Mouse (Mus musculus): ENCODE measurements at regions not wholly inside any gene's neighbourhood (a gene's known extent, or its start where the extent isn't known, plus 50 kb on each side); places are given as distances from the start of the nearest gene placed in this dataset.

- DNase-seq (ENCODE audit: low read depth, low spot score) = no peak
Measured at GRCm38 (mm10) chr13:14898495-14898894, 268.5 kb downstream of the AW209491 start.

DNA sequence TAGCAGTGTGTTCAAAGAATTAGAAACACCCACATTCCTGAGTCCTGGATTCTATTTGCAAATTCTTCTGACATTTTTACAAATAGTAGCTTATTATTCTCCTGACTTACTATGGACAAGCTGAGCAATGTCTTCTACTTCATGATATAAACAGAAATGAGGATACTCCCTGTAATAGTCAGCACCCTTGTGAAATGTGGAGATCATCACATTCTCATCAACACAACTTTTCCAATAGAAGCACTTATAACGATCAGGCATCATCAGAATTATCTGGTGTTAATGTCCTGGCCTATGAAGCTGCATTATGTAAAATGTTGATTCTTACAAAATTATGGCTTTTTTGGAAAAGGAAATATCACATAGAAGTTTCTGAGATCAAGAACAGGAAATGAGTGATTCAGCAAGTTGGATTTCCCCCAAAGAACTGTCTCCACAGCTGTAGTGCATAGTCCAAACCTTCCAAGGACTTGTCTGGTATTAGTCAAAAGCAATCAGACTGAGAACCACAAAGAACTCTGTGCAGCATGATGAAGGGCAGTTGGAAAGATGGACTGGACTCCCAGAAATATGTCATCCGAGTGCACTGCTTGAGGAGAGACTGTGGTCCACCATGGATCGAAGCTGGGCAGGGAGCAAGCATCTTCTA, 300.3 kb downstream of the AW209491 start:
- DNase-seq (ENCODE audit: low read depth, low spot score) = no peak

- DNase-seq (ENCODE audit: low read depth, low spot score) = no peak
Measured at GRCm38 (mm10) chr13:14966187-14966726, 336.3 kb downstream of the AW209491 start.

DNA sequence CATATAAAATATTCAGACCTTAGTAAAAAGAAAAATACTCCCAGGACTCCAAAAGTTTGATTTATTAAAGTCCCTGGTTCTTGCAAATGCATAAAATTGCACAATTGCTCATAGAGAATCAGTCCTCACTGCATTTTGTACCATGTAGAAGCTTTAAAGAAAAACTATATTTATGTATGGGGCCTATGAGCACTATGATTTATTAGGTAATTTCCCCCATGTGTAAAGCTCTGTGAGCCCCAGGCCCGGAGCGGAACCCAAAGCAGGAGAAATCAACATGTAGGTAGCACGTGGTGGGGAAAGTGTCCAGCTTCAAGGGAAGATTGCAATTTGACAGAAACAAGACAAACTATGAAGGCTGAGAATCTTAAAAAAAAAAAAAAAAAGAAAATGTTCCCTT, 372.7 kb downstream of the AW209491 start:
- no peak for DNase-seq (ENCODE audit: low read depth, low spot score)

DNA sequence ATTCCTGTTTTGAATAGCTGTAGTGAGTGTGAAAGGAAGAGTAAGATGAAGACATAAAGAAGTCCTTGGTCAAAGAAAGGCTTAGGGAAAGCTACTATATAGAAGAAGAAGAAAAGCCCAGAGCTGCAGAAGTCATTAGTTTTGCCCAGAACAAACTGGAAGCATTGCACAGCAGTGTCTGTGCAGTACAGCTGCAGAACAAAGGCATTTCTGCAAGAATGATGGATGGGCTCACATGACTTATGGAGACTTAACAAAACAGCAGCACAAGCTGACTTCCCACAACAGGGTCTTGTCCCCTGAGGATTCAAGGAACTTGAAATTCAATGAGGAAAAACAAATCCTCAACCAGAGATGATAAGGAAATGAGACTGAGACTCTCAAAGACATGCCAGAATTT, 381.7 kb downstream of the AW209491 start:
- no peak for DNase-seq (ENCODE audit: low read depth, low spot score)

DNA sequence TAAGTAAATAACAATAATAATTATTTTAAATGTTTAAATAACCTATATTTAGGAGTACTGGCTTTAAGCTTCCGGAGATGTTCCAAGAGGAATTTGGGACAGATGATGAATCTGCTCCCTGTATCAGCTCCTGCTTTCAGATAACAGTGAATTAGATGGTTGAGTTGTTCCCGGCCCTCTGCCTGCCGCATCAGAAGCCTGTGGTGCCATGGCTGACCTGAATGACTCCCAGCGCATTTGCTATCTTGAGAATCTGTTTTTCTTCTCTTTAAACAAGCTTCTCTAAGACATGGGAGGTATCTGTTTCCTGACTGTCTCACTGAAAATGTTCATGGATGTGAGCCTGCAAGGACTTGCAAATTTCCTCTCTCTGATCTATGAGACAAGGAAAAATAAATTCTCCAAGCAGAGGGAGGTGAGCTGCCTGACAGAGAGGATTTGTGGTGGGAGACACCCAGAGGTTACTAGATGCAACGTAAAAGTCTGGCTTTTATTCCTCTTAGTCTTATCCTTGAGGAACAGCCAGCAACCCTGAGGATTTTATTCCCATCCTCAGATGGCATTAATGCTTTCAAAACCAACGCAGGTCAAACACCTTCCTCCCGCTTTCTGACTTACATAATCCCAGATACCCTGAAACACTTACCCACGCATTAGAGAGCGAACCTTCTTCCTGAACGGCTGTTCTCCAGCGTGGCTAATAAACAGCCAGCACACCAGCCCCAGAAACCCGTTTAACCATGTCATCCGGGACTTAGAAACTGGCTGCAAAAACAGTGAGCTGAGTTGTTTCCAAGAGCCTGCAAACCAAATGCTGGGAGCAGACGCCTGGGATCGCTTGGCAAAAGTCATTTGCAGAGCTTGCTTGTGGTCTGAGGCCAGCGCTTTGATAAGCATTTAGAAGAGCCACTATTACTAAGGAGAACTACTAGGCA, 389.1 kb downstream of the AW209491 start:
- no peak for DNase-seq (ENCODE audit: low read depth, low spot score)

DNA sequence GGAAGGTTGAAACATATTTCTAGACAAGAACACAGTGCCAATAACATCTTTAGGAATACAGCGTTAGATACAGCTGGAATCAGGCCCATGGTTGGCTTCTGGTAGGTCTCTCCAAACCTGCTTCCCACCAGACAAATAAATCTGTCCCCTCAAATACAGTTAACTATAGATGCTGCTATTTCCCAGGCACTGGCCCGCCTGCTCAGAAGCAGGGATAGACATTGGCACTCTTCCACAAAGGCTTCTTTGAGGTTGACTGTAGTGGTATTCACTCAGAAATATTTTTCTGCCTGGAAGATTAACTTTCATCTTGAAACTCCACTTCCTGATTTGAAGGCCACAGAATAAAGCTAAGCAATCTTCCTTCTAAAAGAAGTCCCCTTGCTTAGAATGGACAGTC, 396.6 kb downstream of the AW209491 start:
- no peak for DNase-seq (ENCODE audit: low read depth, low spot score)

DNA sequence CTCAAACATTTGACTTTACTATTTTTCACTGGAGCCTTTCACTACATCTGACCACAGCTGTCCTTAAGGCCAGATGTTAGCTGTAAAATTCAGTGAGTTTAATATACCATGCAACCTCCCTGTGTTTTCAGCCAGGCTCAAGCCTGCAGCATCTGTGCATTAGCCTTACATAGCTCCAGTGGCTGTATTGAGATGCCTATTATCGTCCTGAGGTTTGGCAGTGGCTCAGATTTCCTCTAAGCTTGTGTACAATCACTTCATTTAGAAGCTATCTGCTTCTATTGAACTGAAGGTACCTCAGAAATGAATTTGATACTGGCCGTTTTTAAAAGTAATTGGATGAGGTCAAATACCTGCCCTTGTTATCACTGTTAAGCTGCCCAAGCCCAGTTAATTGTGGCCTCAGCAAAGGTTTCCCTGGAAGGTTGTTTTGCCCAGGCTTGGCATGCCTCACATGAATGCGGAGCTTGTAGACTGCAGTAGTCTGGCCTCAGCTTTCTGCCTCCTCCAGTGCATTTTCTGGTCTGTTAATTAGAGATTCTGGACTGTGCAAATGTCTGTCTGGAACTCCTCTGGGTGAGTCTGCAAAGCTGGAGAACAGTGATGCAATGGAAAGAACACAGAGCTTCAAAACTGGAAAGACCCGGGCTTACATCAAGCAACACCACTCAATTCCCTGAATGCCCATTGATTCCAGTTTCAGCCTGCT, 410.2 kb upstream of the Gli3 start:
- DNase-seq (ENCODE audit: low read depth, low spot score) = no peak

- DNase-seq (ENCODE audit: low read depth, low spot score) = no peak
Measured at GRCm38 (mm10) chr13:15054705-15055104, 408.3 kb upstream of the Gli3 start.

GRCm38 (mm10) chr13:15078635-15079094, 384.4 kb upstream of the Gli3 start:
- no peak for DNase-seq (ENCODE audit: low read depth, low spot score)

GRCm38 (mm10) chr13:15079148-15079547, 383.9 kb upstream of the Gli3 start:
- no peak for DNase-seq (ENCODE audit: low read depth, low spot score)

DNA sequence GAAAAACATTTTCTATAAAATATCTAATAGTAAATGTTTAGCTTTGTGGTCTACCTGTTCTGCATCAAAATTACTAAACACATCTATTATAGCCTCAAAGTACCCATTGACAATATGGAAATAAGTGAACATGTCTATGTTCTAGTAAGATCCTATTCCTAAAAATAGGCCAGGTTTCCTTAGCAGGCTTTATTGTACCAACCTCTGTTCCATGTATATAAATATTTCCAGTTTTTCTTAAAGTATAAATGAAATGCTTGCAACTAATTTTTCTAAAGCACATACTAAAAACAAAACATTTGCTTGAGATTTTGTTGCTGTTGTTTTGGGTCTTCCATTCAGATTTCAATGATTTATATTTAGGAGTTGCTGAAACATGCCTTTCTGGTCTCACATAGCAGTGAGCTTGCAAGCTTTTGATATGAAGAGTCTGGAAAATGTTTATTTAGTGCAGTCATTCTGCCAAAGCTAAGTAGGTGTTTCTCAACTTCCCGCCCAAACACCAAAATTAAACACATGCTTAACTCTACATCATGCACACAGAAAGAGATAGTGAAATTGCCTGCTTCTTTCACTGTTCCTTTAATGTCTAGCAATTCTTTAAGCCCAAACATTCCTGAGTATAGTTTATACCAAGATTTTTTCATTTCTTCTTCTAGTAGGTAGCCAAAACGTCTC, 380.6 kb upstream of the Gli3 start:
- DNase-seq (ENCODE audit: low read depth, low spot score) = no peak

DNA sequence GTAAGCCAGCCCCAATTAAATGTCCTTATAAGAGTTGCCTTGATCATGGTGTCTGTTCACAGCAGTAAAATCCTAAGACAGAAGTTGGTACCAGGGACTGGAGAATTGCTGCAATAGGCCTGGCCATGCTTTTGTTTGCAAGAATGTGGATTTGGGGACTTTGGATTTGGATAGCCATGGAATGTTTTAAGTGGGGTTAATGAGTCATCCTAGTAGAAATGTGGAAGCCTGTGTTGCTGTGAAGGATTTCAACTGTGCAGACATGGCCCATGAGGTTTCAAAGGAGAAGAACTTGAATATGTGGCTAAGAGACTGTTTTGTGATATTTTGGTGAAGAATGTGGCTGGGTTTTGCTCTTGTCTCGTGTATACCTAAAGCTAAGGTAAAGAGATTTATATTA, 368.2 kb upstream of the Gli3 start:
- no peak for DNase-seq (ENCODE audit: low read depth, low spot score)

- DNase-seq (ENCODE audit: low read depth, low spot score) = peak; percentile 6
Measured at GRCm38 (mm10) chr13:15107753-15108305, 355.2 kb upstream of the Gli3 start.

DNA sequence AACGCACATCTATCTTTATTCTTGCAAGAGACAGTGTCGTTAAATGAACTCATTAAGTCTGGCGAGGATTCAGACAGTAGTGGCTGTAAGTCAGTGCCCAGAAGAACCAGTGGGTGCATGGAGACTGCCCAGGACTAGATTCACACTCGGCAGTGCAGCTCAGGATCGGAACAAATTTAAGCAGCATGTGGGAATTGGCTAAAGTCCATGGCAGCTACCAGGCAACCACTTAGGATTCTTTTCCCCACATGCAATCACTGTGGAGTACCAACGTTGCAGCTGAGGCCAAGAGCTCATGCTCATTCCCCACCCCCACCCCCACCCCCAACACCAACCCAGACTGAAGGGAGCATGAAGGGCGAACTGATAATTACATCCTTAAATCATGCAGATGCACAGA, 349.7 kb upstream of the Gli3 start:
- DNase-seq (ENCODE audit: low read depth, low spot score) = no peak

DNA sequence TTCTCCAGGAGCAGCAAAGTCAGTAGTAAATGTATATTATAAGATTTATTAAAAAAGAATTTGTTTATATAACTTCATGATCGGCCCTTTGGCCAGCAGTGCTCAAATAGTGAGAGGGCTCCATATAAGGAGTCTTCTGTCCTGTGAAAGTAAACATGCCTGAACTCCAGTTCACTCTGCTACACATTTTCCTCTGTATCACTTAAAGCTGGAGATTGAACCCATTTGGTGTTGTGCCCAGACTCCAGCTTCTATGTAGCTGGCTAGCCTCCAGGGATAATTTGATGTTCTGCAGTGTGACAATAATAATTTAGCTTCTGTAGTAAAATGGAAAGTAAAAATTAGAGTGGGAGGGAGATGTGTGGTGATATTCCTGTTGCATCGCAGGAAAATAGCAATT, 332.8 kb upstream of the Gli3 start:
- no peak for DNase-seq (ENCODE audit: low read depth, low spot score)

DNA sequence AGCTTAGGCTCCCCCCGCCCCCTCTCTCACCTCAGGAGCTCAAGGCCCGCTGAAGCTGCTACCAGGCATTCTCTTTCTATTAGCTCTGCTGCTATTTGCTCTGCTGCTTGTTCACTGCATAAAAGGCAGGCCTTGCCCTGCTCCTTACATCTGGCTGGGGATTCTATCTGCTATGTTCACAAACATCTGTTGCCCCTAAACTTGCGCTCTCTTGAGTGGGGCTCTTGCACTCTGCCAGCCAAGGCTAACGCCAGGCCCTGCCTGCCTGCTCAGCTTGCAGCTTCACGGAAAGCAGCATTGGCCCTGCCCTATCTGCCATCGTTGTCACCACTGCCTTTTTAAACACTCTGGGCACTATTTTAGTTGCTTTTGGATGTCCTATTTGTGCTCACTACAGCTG, 316.9 kb upstream of the Gli3 start:
- no peak for DNase-seq (ENCODE audit: low read depth, low spot score)

GRCm38 (mm10) chr13:15180898-15181297, 282.1 kb upstream of the Gli3 start:
- no peak for DNase-seq (ENCODE audit: low read depth, low spot score)

GRCm38 (mm10) chr13:15211635-15212352, 251.2 kb upstream of the Gli3 start:
- DNase-seq (ENCODE audit: low read depth, low spot score) = no peak

- no peak for DNase-seq (ENCODE audit: low read depth, low spot score)
Measured at GRCm38 (mm10) chr13:15212353-15212850, 250.6 kb upstream of the Gli3 start.

Measured in retina, postnatal 7 days (tissue).